Mouse (Mus musculus) small intestine, adult 2 months (tissue): ENCODE measurements around the gene Ccdc78. TPM values are rescaled to one million over a fixed set of nuclear protein-coding genes. Genes with fewer than 3 reads are reported as not detected.

ENCODE experiments used
- H3K27ac ChIP-seq: fragments of 200-500 bp; 2 replicates; pipeline ENCODE4 v1.5.1; 2012; ENCODE audit warnings: low read depth, low read length, control low read depth, inconsistent platforms; ENCODE audit not compliant: insufficient read depth
- H3K27me3 ChIP-seq: fragments of 200-500 bp; 2 replicates; pipeline ENCODE4 v1.6.1; 2012; ENCODE audit warnings: mild to moderate bottlenecking, moderate library complexity, low read length, inconsistent platforms; ENCODE audit not compliant: control insufficient read depth, insufficient read depth
- H3K36me3 ChIP-seq: fragments of 200-500 bp; 2 replicates; pipeline ENCODE4 v1.6.1; 2012; ENCODE audit warnings: mild to moderate bottlenecking, low read length, control low read depth, inconsistent platforms; ENCODE audit not compliant: control insufficient read depth, insufficient read depth
- H3K4me1 ChIP-seq: fragments of 200-500 bp; 2 replicates; pipeline ENCODE4 v1.6.1; 2012; ENCODE audit warnings: low read length, inconsistent platforms, mixed read lengths; ENCODE audit not compliant: control insufficient read depth, insufficient read depth, insufficient read length
- H3K4me3 ChIP-seq: fragments of 200-500 bp; 2 replicates; pipeline ENCODE4 v1.5.1; 2012; ENCODE audit warnings: low read depth, mild to moderate bottlenecking, control low read depth, inconsistent platforms, low read length, moderate library complexity
- CTCF ChIP-seq: fragments of 200-500 bp; IDR thresholded peaks from 2 replicates; pipeline ENCODE4 v1.5.1; 2012; ENCODE audit warnings: low read depth, mild to moderate bottlenecking, control low read depth, inconsistent platforms, low read length, moderate library complexity, mixed read lengths; ENCODE audit not compliant: insufficient replicate concordance, insufficient read length; ENCODE audit errors: extremely low read depth
- POLR2A ChIP-seq: fragments of 200-500 bp; IDR thresholded peaks from 2 replicates; pipeline ENCODE4 v1.6.1; 2012; ENCODE audit warnings: low read depth, mild to moderate bottlenecking, control low read depth, inconsistent platforms, low read length, moderate library complexity
- WGBS: fragments of 180-500 bp; shearing (Covaris S2); methylation state at CpG from one replicate; pipeline ENCODE4 v1.1.7; 2018; 5-methylcytosine and 5-hydroxymethylcytosine counted together
- polyA plus RNA-seq: library from polyadenylated mRNA; depleted of rRNA; stranded (reverse); fragments of >200 nt; gene quantifications from 2 replicates; pipeline ENCODE4 v1.2.3, GENCODE M21; 2012

Ccdc78 gene
- polyA plus RNA-seq, 1 experiment: 0.06 TPM

- H3K4me1 ChIP-seq: peaks cover 32% of the 10 kb centered on the region
- TF ChIP-seq CTCF (no peak), POLR2A (no peak)
- 94% methylated on average over 22 of the region's 22 CpGs for WGBS
- no peak overlapping the region for H3K27ac ChIP-seq
- peaks cover 24% of the 10 kb centered on the region for H3K36me3 ChIP-seq
- H3K4me3 ChIP-seq: no peak overlapping the region
- H3K27me3 ChIP-seq: no peaks in the 10 kb centered on the region
Measured at GRCm38 (mm10) chr17:25827546-25828222, 41.3 kb downstream of the Ccdc78 start.

GRCm38 (mm10) chr17:25828223-25828594, 41.8 kb downstream of the Ccdc78 start:
- H3K36me3 ChIP-seq: peaks cover 24% of the 10 kb centered on the region
- H3K4me1 ChIP-seq: peaks cover 32% of the 10 kb centered on the region
- peak overlapping the region; percentile 51 for H3K27ac ChIP-seq
- TF ChIP-seq POLR2A (no peak), CTCF (no peak)
- H3K27me3 ChIP-seq: no peaks in the 10 kb centered on the region
- WGBS: 84% methylated on average over 8 of the region's 8 CpGs
- H3K4me3 ChIP-seq: peak overlapping the region; percentile 63

- H3K4me3 ChIP-seq: peak within 1 kb of the TSS; percentile 63
- H3K27me3 ChIP-seq: no peaks in the 10 kb centered on the region
- TF ChIP-seq CTCF (peak; percentile 56; the same call in 1 of the 2 replicates), POLR2A (no peak)
- H3K36me3 ChIP-seq: peaks cover 24% of the 10 kb centered on the region
- peaks cover 33% of the 10 kb centered on the region for H3K4me1 ChIP-seq
- H3K27ac ChIP-seq: peak within 1 kb of the TSS; percentile 60
- WGBS: under 1% methylated on average over 32 of the region's 32 CpGs
Measured at GRCm38 (mm10) chr17:25828712-25829557, 42.6 kb downstream of the Ccdc78 start, which contains the start of gene Jmjd8. Gene Jmjd8, plus strand, starts transcription at chr17:25828867.

- Histone ChIP-seq H3K36me3 (peaks cover 24% of the 10 kb centered on the region), H3K27me3 (no peaks in the 10 kb centered on the region), H3K4me1 (peaks cover 32% of the 10 kb centered on the region), H3K27ac (peak overlapping the region; percentile 60), H3K4me3 (peak overlapping the region; percentile 63)
- WGBS: 26% methylated on average over 8 of the region's 8 CpGs
- TF ChIP-seq POLR2A (no peak), CTCF (no peak)
Measured at GRCm38 (mm10) chr17:25829558-25830017, 43.2 kb downstream of the Ccdc78 start.

GRCm38 (mm10) chr17:25830200-25830753, 43.9 kb downstream of the Ccdc78 start:
- Histone ChIP-seq H3K4me1 (peaks cover 37% of the 10 kb centered on the region), H3K36me3 (peaks cover 24% of the 10 kb centered on the region), H3K27me3 (no peaks in the 10 kb centered on the region), H3K4me3 (no peak overlapping the region), H3K27ac (no peak overlapping the region)
- WGBS: 70% methylated on average over 4 of the region's 4 CpGs
- TF ChIP-seq POLR2A (no peak), CTCF (no peak)

GRCm38 (mm10) chr17:25830806-25831431, 44.5 kb downstream of the Ccdc78 start:
- TF ChIP-seq POLR2A (no peak), CTCF (no peak)
- H3K4me3 ChIP-seq: no peak overlapping the region
- 81% methylated on average over 14 of the region's 14 CpGs for WGBS
- peaks cover 21% of the 10 kb centered on the region for H3K36me3 ChIP-seq
- no peaks in the 10 kb centered on the region for H3K27me3 ChIP-seq
- no peak overlapping the region for H3K27ac ChIP-seq
- peaks cover 43% of the 10 kb centered on the region for H3K4me1 ChIP-seq

GRCm38 (mm10) chr17:25831451-25832281, 45.3 kb downstream of the Ccdc78 start:
- Histone ChIP-seq H3K4me1 (peaks cover 50% of the 10 kb centered on the region), H3K27me3 (no peaks in the 10 kb centered on the region), H3K4me3 (peak overlapping the region; percentile 83), H3K36me3 (peaks cover 15% of the 10 kb centered on the region), H3K27ac (peak overlapping the region; percentile 73)
- WGBS: 22% methylated on average over 21 of the region's 21 CpGs
- TF ChIP-seq POLR2A (no peak), CTCF (no peak)
